Mouse (Mus musculus) heart, postnatal 14 days (tissue): ENCODE measurements around the gene Pak3. TPM values are rescaled to one million over a fixed set of nuclear protein-coding genes. Genes with fewer than 3 reads are reported as not detected.

ENCODE experiments used
- DNase-seq, 2 experiments: peaks; one replicate each; pipeline ENCODE4 v3.0.0; 2021 to 2022
- intact Hi-C: fragments of 180-260 bp; cut with DNase I; formaldehyde crosslinking; loops from one replicate; pipeline ENCODE4 v1.15.1; 2025
- microRNA-seq, 2 experiments: library from miRNA; unstranded; fragments of <30 nt; microRNA quantifications; one replicate each; pipeline ENCODE4 v1.2.0; 2021 to 2022
- total RNA-seq, 2 experiments: library from RNA; stranded (reverse); gene quantifications; 2 replicates each; pipeline ENCODE4 v1.2.3; 2021

The Pak3 gene
- total RNA-seq, 2 experiments from 2014 or later: 0.98 to 1.8 TPM

- intact Hi-C loops: no loop called here
These were observed 136.7 kb downstream of the Pak3 start for GRCm38 (mm10) chrX:143655177-143655492.

DNA sequence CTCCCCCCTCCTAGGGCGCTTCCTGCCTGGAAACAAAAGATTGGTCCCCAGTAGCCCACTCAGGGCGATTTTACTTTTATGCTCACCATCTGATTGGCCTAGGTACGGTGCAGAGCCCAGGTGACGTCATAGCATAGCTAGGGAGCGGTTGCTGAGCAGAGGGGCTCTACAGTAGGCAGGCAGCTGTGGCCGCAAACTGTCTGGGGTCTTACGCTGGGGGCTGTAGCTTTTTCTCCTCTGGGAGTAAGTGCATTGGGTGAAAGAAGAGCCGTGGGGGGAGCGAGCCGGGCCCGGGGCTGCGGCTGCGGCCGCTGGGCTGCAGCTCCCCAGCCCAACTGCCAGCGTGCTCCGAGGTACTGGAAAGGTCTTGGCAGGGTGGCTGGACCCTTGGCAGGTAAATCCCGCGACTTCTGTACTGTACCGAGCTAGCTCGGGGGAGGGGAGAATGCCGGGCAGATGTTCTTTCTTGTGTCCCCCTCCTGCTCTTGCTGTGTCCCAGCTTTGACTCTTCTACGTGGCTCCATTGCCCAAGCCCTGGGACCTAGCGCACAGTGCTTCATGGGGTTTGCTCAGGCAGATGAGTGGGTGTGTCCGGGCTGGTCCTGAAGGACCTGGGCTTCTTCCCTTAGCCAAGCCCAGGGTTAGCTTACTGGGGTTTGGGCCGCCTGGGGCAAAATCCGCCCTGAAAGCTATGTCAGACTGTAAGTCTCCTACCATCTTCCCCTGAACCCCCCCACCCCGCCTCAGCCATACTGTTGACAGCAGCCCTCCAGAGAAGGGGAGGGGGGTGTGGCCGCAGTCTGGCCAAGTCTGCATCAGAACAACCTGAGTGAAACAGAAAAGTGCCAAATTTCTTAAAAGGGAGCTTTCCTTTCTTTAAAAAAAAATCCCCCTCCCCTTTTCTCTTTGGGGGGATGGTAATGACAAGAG, 146.1 kb downstream of the Pak3 start:
- peak in 1 of 2 experiments; percentile 9 for DNase-seq
- intact Hi-C loops: loop anchor here (10.0 kb wide), 1 partner anchor 570 kb away; the partner anchor contains the start of gene Rtl9

More at GRCm38 (mm10) chrX:143655177-143655492, 136.7 kb downstream of the Pak3 start:
- no peak for DNase-seq

DNA sequence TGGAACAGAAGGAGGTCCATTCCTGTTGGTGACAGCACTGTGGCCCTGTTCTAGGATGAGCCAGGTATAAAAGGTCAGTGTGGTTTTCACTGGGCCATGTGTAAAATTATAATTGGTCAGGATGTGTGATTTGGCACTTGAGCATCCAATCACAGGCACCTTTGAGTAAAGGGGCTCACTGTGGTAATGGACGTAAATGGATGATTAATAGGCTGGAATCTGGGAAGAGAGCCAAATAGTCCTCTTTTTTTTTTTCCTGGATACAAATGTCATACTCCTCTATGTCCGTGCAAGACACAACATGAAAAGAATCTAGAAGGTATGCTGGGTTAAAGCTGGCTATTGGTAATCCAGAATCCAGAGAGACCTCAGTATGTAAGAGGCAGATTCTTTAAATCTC, 147.4 kb downstream of the Pak3 start:
- intact Hi-C loops: loop anchor here (10.0 kb wide), 1 partner anchor 571 kb away; the partner anchor contains the start of gene Rtl9
- no peak for DNase-seq

DNA sequence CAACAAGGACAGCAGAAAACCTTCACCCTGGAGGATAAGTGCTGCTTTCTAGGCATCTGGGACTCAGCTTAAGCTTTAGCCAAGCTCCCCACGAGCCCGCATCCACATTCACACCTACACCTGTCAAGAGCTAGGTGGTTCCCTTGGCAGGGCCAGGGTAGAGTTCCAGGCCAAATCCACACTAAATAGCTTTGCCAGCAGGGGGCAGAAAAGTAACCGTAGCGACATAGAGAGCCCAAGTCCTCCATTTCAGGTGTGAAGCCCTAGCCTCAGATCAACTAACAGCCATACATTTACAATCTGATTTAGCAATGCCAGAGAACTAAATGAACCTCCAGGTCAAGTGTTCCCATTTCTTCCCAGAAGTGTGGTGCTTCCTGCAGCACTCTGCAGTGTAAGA, 148.6 kb downstream of the Pak3 start:
- intact Hi-C loops: loop anchor here (10.0 kb wide), 1 partner anchor 572 kb away; the partner anchor contains the start of gene Rtl9
- no peak for DNase-seq

DNA sequence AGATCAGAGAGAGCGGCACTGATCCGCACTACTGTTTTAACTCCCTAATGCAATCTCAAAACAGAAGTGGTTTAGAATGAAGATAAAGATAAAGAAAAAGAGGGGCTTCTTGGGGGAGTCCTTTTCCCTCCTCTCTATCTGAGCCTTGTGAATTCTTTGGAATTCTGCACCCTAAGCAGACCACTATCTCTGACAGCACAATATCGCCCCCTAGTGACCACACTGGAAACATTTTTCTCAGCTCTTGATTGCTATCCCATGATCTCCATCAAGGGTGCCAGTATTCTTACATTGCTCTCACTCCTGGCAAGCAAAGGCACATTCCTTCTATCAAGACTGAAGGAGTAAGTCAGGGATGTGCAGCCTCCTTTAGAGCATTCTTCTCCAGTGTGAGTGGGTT, 149.9 kb downstream of the Pak3 start:
- intact Hi-C loops: loop anchor here (2.0 to 10.0 kb wide), 2 partner anchors 205 to 573 kb away; partner anchors contain the start of gene Rtl9
- peak; percentile 14 to 62 for DNase-seq

DNA sequence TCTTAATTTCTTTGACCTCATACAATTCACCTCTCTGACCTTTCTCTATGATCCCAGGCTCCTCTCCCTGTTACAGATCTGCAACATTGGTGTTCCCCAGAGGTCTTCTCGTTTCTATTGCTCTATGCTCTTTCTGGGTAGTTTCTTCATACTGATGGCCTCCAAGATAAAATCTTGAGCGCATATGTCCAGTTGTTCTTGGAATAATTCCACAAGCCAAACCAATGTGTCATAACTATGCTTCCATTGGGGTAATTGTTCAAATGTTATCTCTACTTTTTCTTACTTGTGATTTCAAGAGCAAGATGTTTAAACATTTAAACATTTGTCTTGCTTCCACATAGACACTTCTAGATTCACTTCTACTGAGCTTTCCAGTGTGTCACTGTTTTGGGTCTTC, 160.2 kb downstream of the Pak3 start:
- DNase-seq: no peak
- intact Hi-C loops: no loop called here

DNA sequence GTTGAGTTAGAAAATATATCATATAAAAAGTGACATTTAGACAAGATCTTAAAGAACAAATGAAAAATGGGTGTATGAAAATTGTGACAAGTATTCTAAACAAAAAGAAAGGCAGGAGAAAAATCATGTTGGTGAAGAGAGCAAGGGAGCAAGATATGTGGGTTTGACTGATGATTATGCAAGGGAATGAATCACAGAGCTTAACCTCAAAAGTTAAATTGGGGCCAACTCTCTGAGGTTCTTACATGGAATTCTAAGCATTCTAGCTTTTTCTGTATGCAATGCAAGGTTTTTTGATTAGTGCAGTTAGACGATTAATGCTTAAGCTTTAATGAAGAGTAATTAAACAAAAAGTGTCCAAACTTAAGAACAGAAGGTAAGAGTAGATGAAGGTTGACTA, 203.9 kb downstream of the Pak3 start:
- no peak for DNase-seq
- intact Hi-C loops: no loop called here

GRCm38 (mm10) chrX:143725411-143725810, 207.0 kb downstream of the Pak3 start:
- DNase-seq: no peak

GRCm38 (mm10) chrX:143736035-143736434, 217.6 kb downstream of the Pak3 start:
- intact Hi-C loops: no loop called here
- DNase-seq: peak; percentile 3 to 21

More at GRCm38 (mm10) chrX:143725411-143725810, 207.0 kb downstream of the Pak3 start:
- intact Hi-C loops: no loop called here

DNA sequence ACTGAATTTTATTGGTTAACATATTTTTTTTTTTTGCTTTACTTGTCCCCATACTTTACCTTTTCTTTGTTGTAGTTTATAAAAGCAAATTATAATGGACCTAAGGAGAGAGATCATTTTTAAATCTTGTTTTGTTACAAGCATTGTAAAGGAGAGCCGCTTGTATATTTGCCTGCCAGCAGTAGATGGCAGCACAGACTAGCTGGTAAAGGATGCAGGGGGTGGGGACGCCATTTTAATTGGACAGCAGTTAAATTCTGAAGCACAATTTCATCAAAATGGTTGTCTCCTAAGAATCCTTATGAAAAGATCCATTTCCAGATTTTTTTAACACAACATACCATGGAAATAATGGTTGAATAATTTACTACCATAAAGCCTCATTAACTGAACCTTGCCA, 220.8 kb downstream of the Pak3 start:
- peak; percentile 11 to 42 for DNase-seq
- intact Hi-C loops: no loop called here

DNA sequence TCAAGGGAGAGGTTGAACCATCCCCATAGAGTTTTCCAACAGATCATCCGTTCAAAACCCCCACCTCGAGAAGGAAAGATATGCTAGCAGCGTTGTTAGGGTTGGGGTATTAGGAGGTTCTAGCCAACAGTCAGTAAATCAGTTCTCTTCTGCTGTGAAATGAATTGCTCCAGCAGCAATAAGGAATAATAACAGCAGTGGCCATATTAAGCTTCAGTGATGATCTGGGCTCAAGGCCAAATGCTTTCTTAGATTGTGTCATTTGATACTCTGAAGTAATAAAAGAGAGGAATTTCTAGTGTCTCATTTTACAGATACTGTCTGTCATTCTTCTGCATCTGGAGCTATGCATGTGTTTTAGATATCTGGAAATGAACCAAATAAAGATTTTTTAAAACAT, 244.2 kb downstream of the Pak3 start:
- intact Hi-C loops: no loop called here
- no peak for DNase-seq

- no peak for DNase-seq
- intact Hi-C loops: no loop called here
These were observed 297.6 kb downstream of the Pak3 start for GRCm38 (mm10) chrX:143815948-143816347.

- no peak for DNase-seq
- intact Hi-C loops: no loop called here
These were observed 300.6 kb downstream of the Pak3 start for GRCm38 (mm10) chrX:143818961-143819360.

- intact Hi-C loops: no loop called here
These were observed 308.1 kb downstream of the Pak3 start for GRCm38 (mm10) chrX:143826521-143826920.

DNA sequence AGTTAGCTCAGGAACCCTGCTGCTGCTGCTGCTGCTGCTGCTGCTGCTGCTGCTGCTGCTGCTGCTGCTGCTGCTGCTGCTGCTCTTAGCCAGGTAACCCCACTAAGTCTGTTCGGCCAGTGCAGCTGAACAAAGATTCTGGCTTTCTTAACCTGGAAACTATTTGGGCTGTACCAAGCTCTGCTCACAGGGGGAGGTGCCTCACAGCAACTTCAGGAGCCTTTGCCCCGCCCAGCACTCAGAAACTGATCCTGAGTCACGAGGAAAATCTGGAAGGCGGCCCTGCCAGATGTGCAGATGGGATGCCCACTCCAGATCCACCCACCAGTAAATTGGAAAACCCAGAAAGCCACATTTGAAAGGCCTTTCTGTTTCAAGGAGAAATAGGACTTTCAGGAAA, 308.8 kb downstream of the Pak3 start, which contains the start of gene Capn6:
Gene Capn6 (minus strand): TSS at position 203 of the 400 bp plus-strand sequence.
- intact Hi-C loops: no loop called here
- peak; percentile 2 to 10 for DNase-seq

More at GRCm38 (mm10) chrX:143826521-143826920, 308.1 kb downstream of the Pak3 start:
- no peak for DNase-seq

DNA sequence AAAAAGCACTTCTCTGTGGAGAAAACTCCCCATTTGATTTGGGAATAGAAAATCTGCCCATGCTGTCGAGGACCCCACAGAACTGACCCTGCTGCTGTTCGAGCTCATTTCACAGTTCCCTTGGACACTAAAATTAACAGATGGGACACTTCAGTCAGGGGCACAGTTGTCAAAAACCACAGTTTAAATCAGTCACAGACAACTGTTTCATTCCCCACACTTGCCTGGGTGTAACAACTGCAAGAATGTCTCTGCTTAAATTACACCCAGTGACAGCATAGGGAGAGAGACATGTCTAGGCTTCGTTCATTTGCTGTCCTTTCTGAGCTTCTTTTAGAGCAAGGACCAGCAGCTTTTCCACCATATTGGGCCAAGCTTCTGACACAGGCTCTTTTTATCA, 328.2 kb downstream of the Pak3 start:
- intact Hi-C loops: no loop called here
- DNase-seq: no peak

Small RNA genes lying within 50 kb of the gene (microRNA-seq; reads per million reads assigned to microRNA genes)
- gene Gm47298: 0 reads per million in 2 experiments

Other genes with a start within 250 kb of the Pak3 start
- 1 to 10 TPM; 1.5 to 2.0 TPM for gene Chrdl1, start 124.3 kb upstream of the Pak3 start, total RNA-seq